Mouse (Mus musculus): ENCODE data around the gene Fbll1.
"Not testable (repeated sequence)": the region's sequence is repeated elsewhere in the genome, so short reads cannot be mapped to it uniquely, and the experiment has no call there.

The Fbll1 gene

GRCm38 (mm10) chr11:35798874-35799273 lies at the start of gene Fbll1:
Gene Fbll1, minus strand, starts transcription at chr11:35798884.
- no peak for DNase-seq (ENCODE audit: low spot score)

- DNase-seq (ENCODE audit: low spot score): no peak
These were observed 45.6 kb upstream of the Fbll1 start for GRCm38 (mm10) chr11:35844299-35844698.

- DNase-seq (ENCODE audit: low spot score): not testable (repeated sequence)
These were observed 43.9 kb upstream of the Fbll1 start for GRCm38 (mm10) chr11:35842560-35842959.

- DNase-seq (ENCODE audit: low spot score): no peak
These were observed 43.1 kb upstream of the Fbll1 start for GRCm38 (mm10) chr11:35841738-35842325.

- not testable (repeated sequence) for DNase-seq (ENCODE audit: low spot score)
These were observed 42.1 kb upstream of the Fbll1 start for GRCm38 (mm10) chr11:35840806-35841205.

- DNase-seq (ENCODE audit: low spot score): no peak
These were observed 41.6 kb upstream of the Fbll1 start for GRCm38 (mm10) chr11:35840282-35840681.

- peak; percentile 78 for DNase-seq (ENCODE audit: low spot score)
These were observed 40.0 kb upstream of the Fbll1 start for GRCm38 (mm10) chr11:35838345-35839338.

GRCm38 (mm10) chr11:35837156-35838126 lies 38.8 kb upstream of the Fbll1 start:
- no peak for DNase-seq (ENCODE audit: low spot score)

GRCm38 (mm10) chr11:35834022-35834760 lies 35.5 kb upstream of the Fbll1 start, which contains the start of gene Rars:
Gene Rars, minus strand, starts transcription at chr11:35834506.
- DNase-seq (ENCODE audit: low spot score): peak; percentile 87

- no peak for DNase-seq (ENCODE audit: low spot score)
These were observed 34.6 kb upstream of the Fbll1 start for GRCm38 (mm10) chr11:35833270-35833669.

- no peak for DNase-seq (ENCODE audit: low spot score)
These were observed 33.5 kb upstream of the Fbll1 start for GRCm38 (mm10) chr11:35832139-35832538.

- no peak for DNase-seq (ENCODE audit: low spot score)
These were observed 29.0 kb upstream of the Fbll1 start for GRCm38 (mm10) chr11:35827714-35828113.

- DNase-seq (ENCODE audit: low spot score): no peak
These were observed 17.6 kb upstream of the Fbll1 start for GRCm38 (mm10) chr11:35816316-35816715.

GRCm38 (mm10) chr11:35811458-35811857 lies 12.8 kb upstream of the Fbll1 start:
- DNase-seq (ENCODE audit: low spot score): no peak

GRCm38 (mm10) chr11:35801332-35801731 lies 2.6 kb upstream of the Fbll1 start:
- DNase-seq (ENCODE audit: low spot score): no peak

- no peak for DNase-seq (ENCODE audit: low spot score)
These were observed 226 bp downstream of the Fbll1 start for GRCm38 (mm10) chr11:35798495-35798820.

GRCm38 (mm10) chr11:35797751-35798494 lies 761 bp downstream of the Fbll1 start:
- DNase-seq (ENCODE audit: low spot score): no peak

GRCm38 (mm10) chr11:35792800-35793199 lies 5.9 kb downstream of the Fbll1 start:
- DNase-seq (ENCODE audit: low spot score): not testable (repeated sequence)

- no peak for DNase-seq (ENCODE audit: low spot score)
These were observed 10.2 kb downstream of the Fbll1 start for GRCm38 (mm10) chr11:35788443-35788842.

- no peak for DNase-seq (ENCODE audit: low spot score)
These were observed 14.1 kb downstream of the Fbll1 start for GRCm38 (mm10) chr11:35784537-35784936.

GRCm38 (mm10) chr11:35784002-35784401 lies 14.7 kb downstream of the Fbll1 start:
- no peak for DNase-seq (ENCODE audit: low spot score)

All from spleen, adult 12 weeks (tissue).